8 mouse cellular contexts compared by ENCODE assay signal in genomic region chr17:24708646-24709045, GRCm38 (mm10). TPM values are rescaled to one million over a fixed set of nuclear protein-coding genes. Genes with fewer than 3 reads are reported as not detected.
A peak's percentile ranks its signal among the peaks of the same experiment; 100 is the strongest.
DNase-seq lines count a peak whose midpoint lies in the region; ATAC-seq lines count a peak whose summit lies in the region.

No protein-coding gene starts in this region.

- no peak overlapping the region for H3K4me3 ChIP-seq in heart, embryonic 16.5 days (ENCODE audit: low read length)
- peak overlapping the region; percentile 74 for H3K4me3 ChIP-seq in liver, embryonic 12.5 days

- ATAC-seq in heart, embryonic 16.5 days (replicated peaks; ENCODE audit: extremely low read depth, insufficient read depth, low FRiP score): 0 out of 2 replicates have a peak, but pooled peaks have one; percentile 14
- ATAC-seq in liver, embryonic 12.5 days: no peak

- H3K4me2 ChIP-seq in heart, embryonic 16.5 days (ENCODE audit: low read depth, low read length): no peak overlapping the region
- H3K4me2 ChIP-seq in liver, embryonic 12.5 days: peak overlapping the region; percentile 83

- H3K36me3 ChIP-seq in heart, embryonic 16.5 days (ENCODE audit: control insufficient read depth, insufficient read depth): peaks cover 15% of the 10 kb centered on the region
- H3K36me3 ChIP-seq in liver, embryonic 12.5 days: peaks cover 23% of the 10 kb centered on the region

- DNase-seq in heart, postnatal 36 days: no peak
- DNase-seq in 3134 (ENCODE audit: extremely low read depth, insufficient read length, low spot score) (peak; percentile 45), R1 (ENCODE audit: low read depth, low spot score) (peak; percentile 73)
- no peak for DNase-seq in gastrocnemius, postnatal 14 days
- DNase-seq in kidney, postnatal 14 days: no peak
- DNase-seq in left cerebral cortex, postnatal 4 days: no peak

- H3K4me1 ChIP-seq in heart, embryonic 16.5 days (ENCODE audit: control insufficient read depth, insufficient read depth, low read length): peaks cover 12% of the 10 kb centered on the region
- peaks cover 36% of the 10 kb centered on the region for H3K4me1 ChIP-seq in liver, embryonic 12.5 days

- 28% methylated on average over 2 of the region's 2 CpGs for WGBS in heart, embryonic 16.5 days
- WGBS in liver, embryonic 12.5 days (ENCODE audit: insufficient replicate concordance): 17% methylated on average over 2 of the region's 2 CpGs

- H3K27ac ChIP-seq in heart, embryonic 16.5 days (ENCODE audit: low read length): no peak overlapping the region
- peak overlapping the region; percentile 85; the same call in 1 of the 2 replicates for H3K27ac ChIP-seq in liver, embryonic 12.5 days

- intact Hi-C loops in heart, postnatal 36 days (cut with DNase I): loop anchor here (5.0 kb wide), 2 partner anchors 81 to 171 kb away; no protein-coding TSS in a partner anchor
- intact Hi-C loops in gastrocnemius, postnatal 14 days (cut with DNase I; ENCODE audit: low total_unique reads): no loop called here
- intact Hi-C loops in left cerebral cortex, postnatal 4 days (cut with DNase I): no loop called here

- H3K9ac ChIP-seq in heart, embryonic 16.5 days (ENCODE audit: low read length): no peak overlapping the region
- peak overlapping the region; percentile 77; the same call in 1 of the 2 replicates for H3K9ac ChIP-seq in liver, embryonic 12.5 days

- H3K9me3 ChIP-seq in heart, embryonic 16.5 days (replicated peaks; ENCODE audit: control insufficient read depth, low read length): no peaks in the 10 kb centered on the region
- H3K9me3 ChIP-seq in liver, embryonic 12.5 days (replicated peaks): no peaks in the 10 kb centered on the region

- no peaks in the 10 kb centered on the region for H3K27me3 ChIP-seq in heart, embryonic 16.5 days (ENCODE audit: control insufficient read depth, insufficient read depth, low read length)
- H3K27me3 ChIP-seq in liver, embryonic 12.5 days (replicated peaks): no peaks in the 10 kb centered on the region

RNA-seq across cellular contexts. Expression of gene Tbl3, which starts 1.2 kb away (rescaled TPM):
- polyA plus RNA-seq in heart, embryonic 16.5 days (2015; fragmentation: Nextera tagmentation; extraction: Ambion mirVana): 44.3 and 47.5 TPM in 2 replicates
- total RNA-seq in heart, postnatal 36 days (2021): 10 to 100 TPM; 16.3 to 17.7 TPM
- polyA plus RNA-seq in liver, embryonic 12.5 days (2016; fragmentation: Nextera tagmentation; extraction: Ambion mirVana): 65.4 and 71.8 TPM in 2 replicates
- total RNA-seq in gastrocnemius, postnatal 14 days (2021): 10 to 100 TPM; 16.3 to 19.6 TPM
- 10 to 100 TPM; 34.8 to 36.6 TPM for total RNA-seq in left cerebral cortex, postnatal 4 days (2021)

RNA-seq across cellular contexts. Expression of gene Rnf151, which starts 9.2 kb away (rescaled TPM):
- not detected in 2 replicates for polyA plus RNA-seq in heart, embryonic 16.5 days (2015; fragmentation: Nextera tagmentation; extraction: Ambion mirVana)
- total RNA-seq in heart, postnatal 36 days (2021): not detected
- polyA plus RNA-seq in liver, embryonic 12.5 days (2016; fragmentation: Nextera tagmentation; extraction: Ambion mirVana): 0.19 and 0.46 TPM in 2 replicates
- not detected for total RNA-seq in gastrocnemius, postnatal 14 days (2021)
- not detected for total RNA-seq in left cerebral cortex, postnatal 4 days (2021)

RNA-seq across cellular contexts. Expression of gene Rps2, which starts 9.3 kb away (rescaled TPM):
- 843 and 891 TPM in 2 replicates for polyA plus RNA-seq in heart, embryonic 16.5 days (2015; fragmentation: Nextera tagmentation; extraction: Ambion mirVana)
- 100 to 1,000 TPM; 668 to 757 TPM for total RNA-seq in heart, postnatal 36 days (2021)
- polyA plus RNA-seq in liver, embryonic 12.5 days (2016; fragmentation: Nextera tagmentation; extraction: Ambion mirVana): 1,444 and 1,454 TPM in 2 replicates
- total RNA-seq in gastrocnemius, postnatal 14 days (2021): 100 to 1,000 TPM; 643 to 719 TPM
- total RNA-seq in left cerebral cortex, postnatal 4 days (2021): 100 to 1,000 TPM; 619 to 676 TPM

RNA-seq across cellular contexts. Expression of gene Noxo1, which starts 12.6 kb away (rescaled TPM):
- polyA plus RNA-seq in heart, embryonic 16.5 days (2015; fragmentation: Nextera tagmentation; extraction: Ambion mirVana): 0.97 and 1.2 TPM in 2 replicates
- 1 to 10 TPM in 1 of 2 experiments, under 1 TPM in 1; 0.33 to 1.3 TPM for total RNA-seq in heart, postnatal 36 days (2021)
- polyA plus RNA-seq in liver, embryonic 12.5 days (2016; fragmentation: Nextera tagmentation; extraction: Ambion mirVana): 0.51 and 0.58 TPM in 2 replicates
- under 1 TPM; 0.44 to 0.94 TPM for total RNA-seq in gastrocnemius, postnatal 14 days (2021)
- 1 to 10 TPM; 5.6 to 7.2 TPM for total RNA-seq in left cerebral cortex, postnatal 4 days (2021)

RNA-seq across cellular contexts. Expression of gene Gfer, which starts 12.7 kb away (rescaled TPM):
- polyA plus RNA-seq in heart, embryonic 16.5 days (2015; fragmentation: Nextera tagmentation; extraction: Ambion mirVana): 27.6 and 29.7 TPM in 2 replicates
- 10 to 100 TPM; 19.3 to 22.8 TPM for total RNA-seq in heart, postnatal 36 days (2021)
- polyA plus RNA-seq in liver, embryonic 12.5 days (2016; fragmentation: Nextera tagmentation; extraction: Ambion mirVana): 51.4 and 52.5 TPM in 2 replicates
- 10 to 100 TPM; 23.0 to 25.0 TPM for total RNA-seq in gastrocnemius, postnatal 14 days (2021)
- 10 to 100 TPM; 21.0 to 22.7 TPM for total RNA-seq in left cerebral cortex, postnatal 4 days (2021)

Comparison
In these comparisons a context has a peak if more than half of its experiments do, and no peak if none do; other contexts are left out.
1. DNase-seq: peak in 3134 (single experiment) and R1 (single experiment); none in heart, postnatal 36 days (0 of 2), gastrocnemius, postnatal 14 days (single experiment), kidney, postnatal 14 days (single experiment) and left cerebral cortex, postnatal 4 days (single experiment).